Mouse (Mus musculus) central nervous system, embryonic 11.5 days (tissue): Measurements from ENCODE around the gene Ccdc43. TPM values are rescaled to one million over a fixed set of nuclear protein-coding genes. Genes with fewer than 3 reads are reported as not detected.

Experiments
- polyA plus RNA-seq: library from polyadenylated mRNA; depleted of rRNA; stranded (reverse); fragments of >200 nt; gene quantifications from 2 replicates; pipeline ENCODE4 v1.2.3, GENCODE M21; 2012; rRNA removed

Gene Ccdc43
- polyA plus RNA-seq = 33.8 and 39.1 TPM in 2 replicates

DNA sequence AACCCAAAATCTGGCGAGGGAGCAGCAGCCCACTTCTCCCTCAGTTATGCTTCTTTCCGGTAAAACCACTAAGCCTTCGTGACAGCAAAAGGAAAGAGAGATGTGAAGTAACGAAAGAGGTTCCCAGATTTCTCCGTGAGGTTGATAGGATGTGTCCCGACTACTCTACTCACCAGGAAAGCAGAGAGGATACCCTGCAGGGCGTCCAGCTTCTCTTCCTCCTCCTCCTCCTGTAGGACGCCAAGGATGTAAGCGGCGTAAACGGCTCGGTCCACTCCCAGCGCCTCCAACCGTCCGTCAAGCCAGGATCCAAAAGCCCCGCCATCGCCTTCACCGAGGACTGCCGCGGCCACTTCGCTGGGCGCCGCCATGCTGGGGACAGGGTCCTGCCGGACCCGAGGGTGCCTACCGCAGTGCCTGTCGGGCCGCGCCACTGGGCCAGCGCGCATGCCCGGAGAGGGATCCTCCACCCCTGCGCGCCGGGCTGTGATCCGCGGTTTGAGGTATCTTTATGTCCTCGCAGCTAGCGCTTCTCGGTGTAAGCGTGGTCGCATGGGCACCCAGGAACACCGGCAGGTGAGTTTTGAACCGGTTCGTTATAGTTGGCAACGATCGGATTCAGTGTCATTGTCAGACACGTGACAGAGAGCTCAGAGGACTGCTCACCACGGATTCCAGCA, at the start of gene Ccdc43:
TSS of gene Ccdc43 (minus strand) at position 445 of the 680 bp plus-strand sequence.

DNA sequence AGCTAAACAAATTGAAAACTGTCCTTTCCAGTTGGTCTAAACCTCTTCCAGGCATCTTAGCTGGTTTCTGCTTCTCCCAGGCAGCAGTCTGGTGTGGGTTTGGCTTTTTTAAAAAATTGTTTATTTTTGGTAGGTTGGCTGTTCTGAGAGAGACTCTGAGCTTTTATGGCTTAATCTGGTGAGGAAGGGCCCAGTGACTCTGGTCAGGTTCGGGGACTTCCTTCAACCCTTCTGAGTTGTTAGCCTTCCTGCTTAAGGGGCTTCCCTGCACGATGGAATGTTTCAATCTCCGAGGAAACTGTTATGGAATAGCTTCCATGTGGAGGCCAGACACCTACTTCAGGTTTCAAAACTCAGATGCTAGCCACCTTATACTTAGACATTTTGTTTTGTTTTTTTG, 34.2 kb downstream of the Ccdc43 start, which contains the start of gene Meioc:
TSS of gene Meioc (plus strand) at position 301 of the 400 bp plus-strand sequence.

Other genes with a start within 250 kb of the Ccdc43 start
- 12.7 and 21.3 TPM in 2 replicates for gene Itga2b, start 227.7 kb downstream of the Ccdc43 start, polyA plus RNA-seq
- gene Gpatch8, start 141.4 kb downstream of the Ccdc43 start, polyA plus RNA-seq = 36.2 and 47.7 TPM in 2 replicates
- gene Gm11627, start 118.3 kb downstream of the Ccdc43 start, polyA plus RNA-seq = 5.9 and 6.0 TPM in 2 replicates
- gene Fzd2, start 93.4 kb downstream of the Ccdc43 start, polyA plus RNA-seq = 53.2 and 101 TPM in 2 replicates
- 0.22 and 0.56 TPM in 2 replicates for gene Meioc, start 34.1 kb downstream of the Ccdc43 start, polyA plus RNA-seq
- 20.9 and 31.1 TPM in 2 replicates for gene Adam11, start 63.7 kb upstream of the Ccdc43 start, polyA plus RNA-seq
- gene Gjc1, start 121.9 kb upstream of the Ccdc43 start, polyA plus RNA-seq = 116 and 119 TPM in 2 replicates
- not detected in 2 replicates for gene Higd1b, start 138.1 kb upstream of the Ccdc43 start, polyA plus RNA-seq
- gene Eftud2, start 183.2 kb upstream of the Ccdc43 start, polyA plus RNA-seq = 127 and 232 TPM in 2 replicates
- gene Ccdc103, start 183.4 kb upstream of the Ccdc43 start, polyA plus RNA-seq = 1.1 and 1.8 TPM in 2 replicates
- gene Fam187a, start 187.4 kb upstream of the Ccdc43 start, polyA plus RNA-seq = 0.05 TPM in 1 of 2 replicates, not detected in the other
- 0.40 and 0.55 TPM in 2 replicates for gene Gfap, start 203.1 kb upstream of the Ccdc43 start, polyA plus RNA-seq
- gene Kif18b, start 227.3 kb upstream of the Ccdc43 start, polyA plus RNA-seq = 23.2 and 28.6 TPM in 2 replicates
- 9.9 and 11.7 TPM in 2 replicates for gene C1ql1, start 248.9 kb upstream of the Ccdc43 start, polyA plus RNA-seq